Mouse (Mus musculus): ENCODE results near the gene Pfn3. TPM values are rescaled to one million over a fixed set of nuclear protein-coding genes. Genes with fewer than 3 reads are reported as not detected.

Gene Pfn3
- polyA plus RNA-seq, 1 experiment from 2014 or later: not detected

GRCm38 (mm10) chr13:55449679-55450441 lies 34.8 kb upstream of the Pfn3 start:
- 94% methylated on average over 17 of the region's 17 CpGs for WGBS
- H3K27me3 ChIP-seq (ENCODE audit: control insufficient read depth, insufficient read depth, low read length): no peaks in the 10 kb centered on the region
- H3K4me1 ChIP-seq (ENCODE audit: control insufficient read depth, insufficient read depth, low read length): peaks cover 13% of the 10 kb centered on the region
- DNase-seq: no peak
- no peak for ATAC-seq (ENCODE audit: low FRiP score, low TSS enrichment)
- no peak overlapping the region for H3K4me2 ChIP-seq (ENCODE audit: low read length)
- no peak overlapping the region for H3K4me3 ChIP-seq (replicated peaks; ENCODE audit: low read depth, low read length)
- H3K9ac ChIP-seq (replicated peaks; ENCODE audit: low read length): no peak overlapping the region
- H3K27ac ChIP-seq (replicated peaks; ENCODE audit: low read depth, low read length): no peak overlapping the region
- peaks cover 57% of the 10 kb centered on the region for H3K36me3 ChIP-seq (ENCODE audit: control insufficient read depth, insufficient read depth, low read length)
- H3K9me3 ChIP-seq (ENCODE audit: control insufficient read depth, low read length): no peaks in the 10 kb centered on the region

GRCm38 (mm10) chr13:55449205-55449604 lies 34.2 kb upstream of the Pfn3 start:
- H3K36me3 ChIP-seq (ENCODE audit: control insufficient read depth, insufficient read depth, low read length): peaks cover 50% of the 10 kb centered on the region
- no peaks in the 10 kb centered on the region for H3K9me3 ChIP-seq (ENCODE audit: control insufficient read depth, low read length)
- no peak overlapping the region for H3K4me3 ChIP-seq (replicated peaks; ENCODE audit: low read depth, low read length)
- no peak overlapping the region for H3K27ac ChIP-seq (replicated peaks; ENCODE audit: low read depth, low read length)
- 93% methylated on average over 9 of the region's 9 CpGs for WGBS
- H3K4me2 ChIP-seq (ENCODE audit: low read length): no peak overlapping the region
- no peaks in the 10 kb centered on the region for H3K27me3 ChIP-seq (ENCODE audit: control insufficient read depth, insufficient read depth, low read length)
- ATAC-seq (ENCODE audit: low FRiP score, low TSS enrichment) (no peak), DNase-seq (no peak)
- H3K4me1 ChIP-seq (ENCODE audit: control insufficient read depth, insufficient read depth, low read length): peaks cover 13% of the 10 kb centered on the region
- H3K9ac ChIP-seq (replicated peaks; ENCODE audit: low read length): no peak overlapping the region

- WGBS: 97% methylated on average over 5 of the region's 5 CpGs
These were observed 33.1 kb upstream of the Pfn3 start for GRCm38 (mm10) chr13:55448131-55448530.

GRCm38 (mm10) chr13:55447543-55447943 lies 32.5 kb upstream of the Pfn3 start:
- Histone ChIP-seq H3K36me3 (ENCODE audit: control insufficient read depth, insufficient read depth, low read length) (peaks cover 35% of the 10 kb centered on the region), H3K4me2 (ENCODE audit: low read length) (no peak overlapping the region), H3K9ac (replicated peaks; ENCODE audit: low read length) (no peak overlapping the region), H3K27me3 (ENCODE audit: control insufficient read depth, insufficient read depth, low read length) (no peaks in the 10 kb centered on the region), H3K4me3 (replicated peaks; ENCODE audit: low read depth, low read length) (no peak overlapping the region), H3K4me1 (ENCODE audit: control insufficient read depth, insufficient read depth, low read length) (peaks cover 13% of the 10 kb centered on the region), H3K27ac (replicated peaks; ENCODE audit: low read depth, low read length) (no peak overlapping the region), H3K9me3 (ENCODE audit: control insufficient read depth, low read length) (no peaks in the 10 kb centered on the region)
- DNase-seq: no peak
- 71% methylated on average over 3 of the region's 3 CpGs for WGBS
- ATAC-seq (ENCODE audit: low FRiP score, low TSS enrichment): no peak

More at GRCm38 (mm10) chr13:55448131-55448530, 33.1 kb upstream of the Pfn3 start:
- Histone ChIP-seq H3K36me3 (ENCODE audit: control insufficient read depth, insufficient read depth, low read length) (peaks cover 41% of the 10 kb centered on the region), H3K9ac (replicated peaks; ENCODE audit: low read length) (no peak overlapping the region), H3K4me1 (ENCODE audit: control insufficient read depth, insufficient read depth, low read length) (peaks cover 13% of the 10 kb centered on the region), H3K4me3 (replicated peaks; ENCODE audit: low read depth, low read length) (no peak overlapping the region), H3K4me2 (ENCODE audit: low read length) (no peak overlapping the region), H3K9me3 (ENCODE audit: control insufficient read depth, low read length) (no peaks in the 10 kb centered on the region), H3K27ac (replicated peaks; ENCODE audit: low read depth, low read length) (no peak overlapping the region), H3K27me3 (ENCODE audit: control insufficient read depth, insufficient read depth, low read length) (no peaks in the 10 kb centered on the region)
- DNase-seq (no peak), ATAC-seq (ENCODE audit: low FRiP score, low TSS enrichment) (no peak)

- Histone ChIP-seq H3K36me3 (ENCODE audit: control insufficient read depth, insufficient read depth, low read length) (peaks cover 25% of the 10 kb centered on the region), H3K4me2 (ENCODE audit: low read length) (peak overlapping the region; percentile 89), H3K27ac (replicated peaks; ENCODE audit: low read depth, low read length) (no peak overlapping the region), H3K9me3 (ENCODE audit: control insufficient read depth, low read length) (no peaks in the 10 kb centered on the region), H3K9ac (replicated peaks; ENCODE audit: low read length) (peak overlapping the region; percentile 86; the same call in 1 of the 2 replicates), H3K4me3 (replicated peaks; ENCODE audit: low read depth, low read length) (peak overlapping the region; percentile 82), H3K4me1 (ENCODE audit: control insufficient read depth, insufficient read depth, low read length) (peaks cover 13% of the 10 kb centered on the region), H3K27me3 (ENCODE audit: control insufficient read depth, insufficient read depth, low read length) (no peaks in the 10 kb centered on the region)
- WGBS: 83% methylated on average over 6 of the region's 6 CpGs
- DNase-seq: no peak
- ATAC-seq (ENCODE audit: low FRiP score, low TSS enrichment): no peak
These were observed 31.6 kb upstream of the Pfn3 start for GRCm38 (mm10) chr13:55446483-55447105.

GRCm38 (mm10) chr13:55445361-55446091 lies 30.5 kb upstream of the Pfn3 start:
- Histone ChIP-seq H3K4me2 (ENCODE audit: low read length) (peak overlapping the region; percentile 89), H3K9ac (replicated peaks; ENCODE audit: low read length) (peak overlapping the region; percentile 86), H3K9me3 (ENCODE audit: control insufficient read depth, low read length) (no peaks in the 10 kb centered on the region), H3K36me3 (ENCODE audit: control insufficient read depth, insufficient read depth, low read length) (peaks cover 15% of the 10 kb centered on the region), H3K4me1 (ENCODE audit: control insufficient read depth, insufficient read depth, low read length) (peaks cover 13% of the 10 kb centered on the region), H3K4me3 (replicated peaks; ENCODE audit: low read depth, low read length) (peak overlapping the region; percentile 82), H3K27me3 (ENCODE audit: control insufficient read depth, insufficient read depth, low read length) (no peaks in the 10 kb centered on the region), H3K27ac (replicated peaks; ENCODE audit: low read depth, low read length) (peak overlapping the region; percentile 95)
- ATAC-seq (ENCODE audit: low FRiP score, low TSS enrichment): no peak
- under 1% methylated on average over 66 of the region's 66 CpGs for WGBS
- DNase-seq: no peak

GRCm38 (mm10) chr13:55444937-55445315 lies 29.9 kb upstream of the Pfn3 start, which contains the start of gene Grk6:
Gene Grk6 (plus strand): TSS chr13:55445072.
- WGBS: under 1% methylated on average over 34 of the region's 35 CpGs

GRCm38 (mm10) chr13:55444286-55444936 lies 29.4 kb upstream of the Pfn3 start:
- Histone ChIP-seq H3K27me3 (ENCODE audit: control insufficient read depth, insufficient read depth, low read length) (no peaks in the 10 kb centered on the region), H3K4me3 (replicated peaks; ENCODE audit: low read depth, low read length) (peak overlapping the region; percentile 82), H3K4me2 (ENCODE audit: low read length) (peak overlapping the region; percentile 89), H3K4me1 (ENCODE audit: control insufficient read depth, insufficient read depth, low read length) (peaks cover 13% of the 10 kb centered on the region), H3K27ac (replicated peaks; ENCODE audit: low read depth, low read length) (peak overlapping the region; percentile 95), H3K9ac (replicated peaks; ENCODE audit: low read length) (peak overlapping the region; percentile 62), H3K9me3 (ENCODE audit: control insufficient read depth, low read length) (no peaks in the 10 kb centered on the region), H3K36me3 (ENCODE audit: control insufficient read depth, insufficient read depth, low read length) (peaks cover 4% of the 10 kb centered on the region)
- ATAC-seq (ENCODE audit: low FRiP score, low TSS enrichment) (peak; percentile 79), DNase-seq (no peak)
- WGBS: under 1% methylated on average over 33 of the region's 33 CpGs

More at GRCm38 (mm10) chr13:55444937-55445315, 29.9 kb upstream of the Pfn3 start, which contains the start of gene Grk6:
- H3K36me3 ChIP-seq (ENCODE audit: control insufficient read depth, insufficient read depth, low read length): peaks cover 9% of the 10 kb centered on the region
- no peaks in the 10 kb centered on the region for H3K9me3 ChIP-seq (ENCODE audit: control insufficient read depth, low read length)
- H3K27me3 ChIP-seq (ENCODE audit: control insufficient read depth, insufficient read depth, low read length): no peaks in the 10 kb centered on the region
- peak within 1 kb of the TSS; percentile 82 for H3K4me3 ChIP-seq (replicated peaks; ENCODE audit: low read depth, low read length)
- peak within 1 kb of the TSS; percentile 86 for H3K9ac ChIP-seq (replicated peaks; ENCODE audit: low read length)
- ATAC-seq (ENCODE audit: low FRiP score, low TSS enrichment) (peak; percentile 96), DNase-seq (peak; percentile 99)
- H3K4me1 ChIP-seq (ENCODE audit: control insufficient read depth, insufficient read depth, low read length): peaks cover 13% of the 10 kb centered on the region
- peak within 1 kb of the TSS; percentile 89 for H3K4me2 ChIP-seq (ENCODE audit: low read length)
- H3K27ac ChIP-seq (replicated peaks; ENCODE audit: low read depth, low read length): peak within 1 kb of the TSS; percentile 95
